Mouse (Mus musculus): ENCODE measurements around the gene Vmn2r79. TPM values are rescaled to one million over a fixed set of nuclear protein-coding genes. Genes with fewer than 3 reads are reported as not detected.
"Not testable (repeated sequence)": the region's sequence is repeated elsewhere in the genome, so short reads cannot be mapped to it uniquely, and the experiment has no call there.

The Vmn2r79 gene
- polyA plus RNA-seq (2016; fragmentation: Nextera tagmentation; extraction: Ambion mirVana): 0.01 TPM in 1 of 2 replicates, not detected in the other

- not testable (repeated sequence) for H3K4me1 ChIP-seq; H3K9me3 ChIP-seq (replicated peaks); H3K27me3 ChIP-seq (ENCODE audit: low read depth, poor library complexity, severe bottlenecking); H3K4me3 ChIP-seq; H3K27ac ChIP-seq (replicated peaks); H3K36me3 ChIP-seq; DNase-seq (ENCODE audit: low spot score)
- 83% methylated on average over 1 of the region's 1 CpGs for WGBS
Observed at GRCm38 (mm10) chr7:86995815-86996214, at the start of gene Vmn2r79. Vmn2r79 (plus strand) TSS chr7:86996115.

DNA sequence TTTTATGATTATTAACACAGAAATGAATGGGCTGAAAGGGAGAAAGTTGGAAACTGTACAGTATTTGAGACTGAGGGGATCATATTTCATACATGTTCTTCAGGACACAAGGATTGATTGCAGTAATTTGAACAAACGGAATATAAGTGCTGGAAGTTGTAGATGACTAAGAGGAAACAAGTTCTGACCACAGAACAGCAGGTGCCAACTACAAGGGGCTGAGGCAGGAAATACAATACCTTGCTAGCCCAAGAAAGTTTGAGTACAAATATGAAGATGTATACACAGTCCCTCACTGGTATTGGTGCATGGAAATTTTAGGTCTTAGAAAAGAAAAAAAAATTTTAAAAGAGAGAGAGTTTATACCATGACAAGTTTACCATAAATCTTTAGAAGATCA is 1.2 kb upstream of the Vmn2r79 start:
- 85% methylated on average over 1 of the region's 1 CpGs for WGBS
- no peak for DNase-seq (ENCODE audit: low spot score)

GRCm38 (mm10) chr7:87026486-87026885 is 30.6 kb downstream of the Vmn2r79 start:
- H3K9me3 ChIP-seq (replicated peaks); DNase-seq (ENCODE audit: low spot score); H3K4me3 ChIP-seq; H3K36me3 ChIP-seq; H3K27me3 ChIP-seq (ENCODE audit: low read depth, poor library complexity, severe bottlenecking); H3K4me1 ChIP-seq; H3K27ac ChIP-seq (replicated peaks): not testable (repeated sequence)

More for the DNA sequence above, 1.2 kb upstream of the Vmn2r79 start:
- Histone ChIP-seq H3K4me3 (no peak overlapping the region), H3K36me3 (no peaks in the 10 kb centered on the region), H3K27me3 (ENCODE audit: low read depth, poor library complexity, severe bottlenecking) (no peaks in the 10 kb centered on the region), H3K9me3 (replicated peaks) (no peaks in the 10 kb centered on the region), H3K4me1 (no peaks in the 10 kb centered on the region), H3K27ac (replicated peaks) (no peak overlapping the region)

DNA sequence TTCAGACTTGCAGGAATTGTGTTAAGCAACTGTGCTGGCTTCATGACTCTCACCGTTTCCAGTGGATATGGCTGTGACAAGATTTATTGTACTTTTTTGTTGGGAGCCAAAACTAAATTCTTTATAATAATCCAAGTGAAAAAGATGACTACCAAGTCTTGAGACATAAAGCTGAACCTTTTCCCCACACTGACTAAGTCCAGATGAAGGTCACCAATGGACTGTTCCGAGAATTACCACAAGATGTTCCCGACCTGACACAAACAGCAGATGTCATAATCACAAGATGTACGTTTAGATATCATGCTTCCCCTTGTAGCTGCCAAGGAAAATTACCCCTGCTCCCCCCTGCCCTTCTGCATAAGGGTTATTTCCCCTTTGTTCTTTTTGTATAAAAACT is 67.7 kb downstream of the Vmn2r79 start:
- no peak overlapping the region for H3K27ac ChIP-seq (replicated peaks)
- no peaks in the 10 kb centered on the region for H3K4me1 ChIP-seq
- no peak for DNase-seq (ENCODE audit: low spot score)
- no peak overlapping the region for H3K4me3 ChIP-seq
- no peaks in the 10 kb centered on the region for H3K9me3 ChIP-seq (replicated peaks)
- WGBS: 77% methylated on average over 4 of the region's 4 CpGs
- H3K27me3 ChIP-seq (ENCODE audit: low read depth, poor library complexity, severe bottlenecking): no peaks in the 10 kb centered on the region
- H3K36me3 ChIP-seq: no peaks in the 10 kb centered on the region

Other genes starting within 250 kb of the Vmn2r79 start
- 0.16 and 0.20 TPM in 2 replicates for gene Folh1, start 220.2 kb upstream of the Vmn2r79 start, polyA plus RNA-seq (2016; fragmentation: Nextera tagmentation; extraction: Ambion mirVana)
- not detected in 2 replicates for gene Vmn2r77, start 201.1 kb upstream of the Vmn2r79 start, polyA plus RNA-seq (2016; fragmentation: Nextera tagmentation; extraction: Ambion mirVana)
- not detected in 2 replicates for gene Vmn2r78, start 81.0 kb upstream of the Vmn2r79 start, polyA plus RNA-seq (2016; fragmentation: Nextera tagmentation; extraction: Ambion mirVana)
- 3.2 and 3.5 TPM in 2 replicates for gene Nox4, start 250.0 kb downstream of the Vmn2r79 start, polyA plus RNA-seq (2016; fragmentation: Nextera tagmentation; extraction: Ambion mirVana)

Measured in midbrain, embryonic 10.5 days (tissue).